Mouse (Mus musculus): ENCODE results near the gene Echdc2.

Echdc2 gene

DNA sequence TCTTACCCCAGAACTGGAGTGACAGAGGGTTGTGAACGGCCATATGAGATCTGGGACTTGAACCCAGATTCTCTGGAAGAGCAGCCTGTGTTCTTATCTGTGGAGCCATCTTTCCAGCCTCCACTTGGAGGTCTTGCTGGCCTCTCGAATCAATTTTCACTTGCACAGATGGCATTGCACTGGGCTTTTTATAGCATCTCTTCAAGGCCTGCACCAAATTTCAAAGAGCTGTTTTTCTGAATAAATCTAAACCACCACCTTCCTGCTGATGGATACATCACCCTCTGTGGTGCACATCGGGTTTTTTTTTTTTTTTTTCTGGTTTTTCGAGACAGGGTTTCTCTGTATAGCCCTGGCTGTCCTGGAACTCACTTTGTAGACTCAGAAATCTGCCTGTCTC, 1.6 kb downstream of the Echdc2 start:
- ChIA-PET POLR2A (interaction anchor here in 1 of 4 experiments (0.8 to 0.9 kb wide), 2 partner anchors 15 to 47 kb away, joined by 3 to 6 read pairs; no protein-coding TSS in a partner anchor), CTCF (interaction anchor here in 1 of 4 experiments (0.6 kb wide), 1 partner anchor 143 kb away, joined by 7 read pairs; no protein-coding TSS in a partner anchor)

DNA sequence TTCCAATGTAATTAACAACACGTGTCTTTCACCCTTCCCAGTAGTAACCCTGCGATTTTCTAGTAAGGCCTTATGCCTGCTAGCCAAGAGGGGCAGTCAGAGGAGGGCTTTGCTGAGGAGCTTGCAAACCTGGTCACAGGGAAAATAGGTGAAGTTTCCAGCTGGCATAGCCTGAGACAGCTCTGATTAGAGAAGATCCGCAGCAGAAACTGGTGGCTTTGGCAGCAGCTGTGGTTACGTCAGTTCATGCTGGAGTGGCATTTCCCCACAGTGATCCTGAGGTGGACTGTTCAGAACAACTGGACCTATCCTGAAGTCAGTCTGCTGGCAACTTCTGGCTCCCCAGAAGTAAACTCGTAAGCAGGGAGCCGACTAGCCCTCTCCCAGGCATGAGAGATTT, 2.8 kb downstream of the Echdc2 start:
- ChIA-PET CTCF (no interaction called here), POLR2A (interaction anchor here in 1 of 4 experiments (1.0 to 3.2 kb wide), 3 partner anchors 8 to 12 kb away, joined by 3 to 23 read pairs (median 3); no protein-coding TSS in a partner anchor)

DNA sequence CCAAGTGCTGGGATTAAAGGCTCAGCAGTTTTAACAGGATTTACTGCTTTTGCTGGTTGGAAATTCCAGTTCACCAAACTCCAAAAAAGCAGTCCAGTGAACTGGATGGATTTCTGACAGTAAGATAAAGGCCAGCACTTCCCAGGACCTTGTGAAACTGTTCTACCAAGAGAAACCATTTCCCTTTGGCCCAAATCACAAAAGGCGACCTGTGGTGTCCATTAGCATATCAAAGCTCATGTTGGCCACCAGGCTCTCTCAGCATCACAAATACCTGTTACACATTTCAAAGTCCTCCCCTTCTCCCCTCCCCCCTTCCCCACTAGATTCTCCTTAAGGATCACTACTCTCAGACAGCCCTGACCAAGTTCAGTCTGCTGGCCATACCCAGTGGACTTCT, 17.0 kb downstream of the Echdc2 start:
- CTCF ChIA-PET: interaction anchor here in 1 of 4 experiments (1.0 kb wide), 1 partner anchor 17 kb away, joined by 4 read pairs; the partner anchor contains the start of gene Echdc2
- POLR2A ChIA-PET: interaction anchor here in 3 of 4 experiments (0.5 to 6.0 kb wide), 17 partner anchors 9 to 293 kb away, joined by 3 to 62 read pairs (median 3); partner anchors contain the start of genes 0610037L13Rik (in 1 of the 3), Coa7 (in 1 of the 3) and Echdc2 (in 1 of the 3)

DNA sequence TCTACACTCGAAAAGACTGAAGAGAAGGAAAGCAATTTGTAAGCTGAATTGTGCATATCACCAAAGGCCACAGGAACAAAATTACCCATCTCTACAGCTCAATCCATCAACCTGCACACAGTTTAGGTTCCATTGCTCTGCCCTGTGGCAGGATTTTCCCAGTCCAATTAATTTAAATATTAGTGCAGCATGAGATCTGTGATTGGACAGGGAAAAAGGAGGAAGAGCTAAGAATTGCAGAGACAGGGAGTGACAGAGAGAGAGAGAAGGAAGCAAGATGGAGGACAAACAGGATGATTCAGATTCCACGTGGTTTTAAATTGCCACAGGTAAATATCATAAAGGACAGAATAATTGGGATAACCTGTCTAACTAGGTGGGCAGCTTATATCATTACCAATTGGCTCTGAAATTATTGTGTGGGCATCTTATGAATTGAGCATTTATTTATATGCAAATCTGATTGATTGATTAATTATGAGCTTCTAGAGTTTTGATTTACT, 27.6 kb downstream of the Echdc2 start:
- ChIA-PET CTCF (interaction anchor here in 1 of 4 experiments (0.6 to 1.8 kb wide), 2 partner anchors 74 to 98 kb away, joined by 3 to 4 read pairs; no protein-coding TSS in a partner anchor), POLR2A (interaction anchor here in 3 of 4 experiments (0.7 to 5.2 kb wide), 35 partner anchors 9 to 830 kb away, joined by 3 to 62 read pairs (median 5); partner anchors contain the start of genes Zyg11a (in 2 of the 3), Echdc2 (in 1 of the 3), Orc1 (in 1 of the 3) and Prpf38a (in 1 of the 3))

DNA sequence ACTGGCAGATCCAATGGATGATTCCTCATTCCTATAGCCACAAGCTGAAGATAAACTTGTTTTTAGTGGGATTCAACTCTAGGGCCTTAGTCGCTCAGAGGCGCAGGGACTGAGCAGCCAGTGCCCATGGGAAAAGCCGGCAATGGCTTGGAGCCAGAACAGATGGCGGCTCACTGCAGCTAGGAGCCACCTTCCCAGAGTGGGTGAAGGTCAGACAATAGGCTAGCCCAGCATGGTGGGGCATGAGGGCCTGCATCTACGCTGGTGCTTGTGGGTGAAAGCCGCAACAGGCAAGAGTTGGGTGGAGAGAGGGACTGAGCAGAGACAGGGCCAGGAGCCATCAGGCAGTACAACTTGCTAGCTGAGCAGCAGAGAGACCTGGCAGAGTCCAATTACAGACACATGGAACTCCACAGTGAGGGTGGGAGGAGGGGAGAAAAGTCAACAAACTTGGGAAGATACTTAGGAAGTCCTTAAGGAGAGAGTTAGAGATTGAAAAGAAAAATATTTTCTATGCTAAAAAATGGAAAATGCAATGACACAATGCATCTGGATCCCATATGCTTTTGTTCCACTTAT, 31.1 kb downstream of the Echdc2 start:
- ChIA-PET POLR2A (interaction anchor here in 1 of 4 experiments (0.9 to 4.3 kb wide), 7 partner anchors 12 to 211 kb away, joined by 3 to 34 read pairs (median 4); partner anchors contain the start of gene Echdc2), CTCF (no interaction called here)

DNA sequence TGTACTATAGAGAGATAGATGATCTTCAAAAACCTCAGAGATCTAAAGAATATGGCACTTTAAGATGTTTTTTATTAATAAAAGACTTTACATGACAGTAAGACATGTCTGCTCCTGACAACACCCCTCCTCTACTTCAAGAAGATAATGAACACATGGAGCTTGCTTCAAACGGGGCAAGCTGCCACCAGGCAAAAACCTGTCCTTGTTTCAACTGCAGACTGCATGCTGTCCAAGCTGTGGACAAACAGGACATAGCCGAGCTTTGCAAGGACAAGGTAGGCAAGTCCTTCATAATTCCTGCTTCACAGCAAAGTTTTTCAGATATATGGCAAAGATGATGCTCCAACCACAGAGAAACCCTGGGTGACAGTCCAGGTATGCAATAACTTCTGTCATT, 34.0 kb downstream of the Echdc2 start:
- CTCF ChIA-PET: no interaction called here
- POLR2A ChIA-PET: interaction anchor here in 1 of 4 experiments (0.6 to 2.6 kb wide), 10 partner anchors 9 to 498 kb away, joined by 3 to 13 read pairs (median 4); partner anchors contain the start of gene Zyg11a

DNA sequence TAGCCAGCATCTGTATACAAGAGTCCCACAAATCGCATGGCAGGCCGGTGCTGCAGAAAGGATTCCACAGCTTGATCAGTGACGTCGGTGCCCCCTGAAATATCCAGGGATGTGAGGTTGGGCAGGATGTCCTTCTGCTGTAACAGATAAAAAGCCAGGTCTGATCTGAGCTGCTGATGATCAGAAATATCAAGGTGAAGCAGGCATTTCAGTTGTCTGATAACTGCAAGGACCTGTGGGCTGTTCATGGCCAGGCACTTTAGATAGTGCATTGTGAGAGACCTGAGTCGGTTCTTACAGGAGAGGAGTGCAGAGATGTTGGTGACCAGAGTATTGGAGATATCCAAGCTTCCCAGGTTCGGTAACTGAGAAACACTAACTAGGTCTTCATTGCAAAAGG, 39.4 kb downstream of the Echdc2 start:
- CTCF ChIA-PET: interaction anchor here in 1 of 4 experiments (0.6 kb wide), 1 partner anchor 67 kb away, joined by 10 read pairs; no protein-coding TSS in a partner anchor
- POLR2A ChIA-PET: interaction anchor here in 2 of 4 experiments (0.5 to 5.5 kb wide), 8 partner anchors 11 to 25 kb away, joined by 3 to 38 read pairs (median 3); partner anchors contain the start of gene Zyg11a (in 1 of the 2)

DNA sequence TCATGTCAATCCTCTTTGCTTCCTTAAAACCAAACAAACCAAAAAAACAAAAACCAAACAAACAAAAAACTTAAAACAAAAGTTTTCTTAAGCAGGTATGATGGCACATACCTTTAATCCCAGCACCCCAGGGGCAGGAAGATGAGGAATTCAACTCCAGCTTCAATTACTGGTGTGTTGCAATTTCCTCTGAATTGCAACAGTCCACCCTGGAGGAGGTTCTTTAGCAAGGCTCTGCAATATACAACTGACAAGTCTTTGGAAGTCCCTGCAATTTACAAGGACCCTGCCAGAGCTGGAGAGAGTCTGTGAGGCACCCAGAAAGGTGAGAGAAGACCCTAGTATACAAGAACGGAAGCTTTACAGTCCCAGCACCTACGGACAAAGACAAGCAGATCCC, 47.8 kb downstream of the Echdc2 start:
- CTCF ChIA-PET: interaction anchor here in 1 of 4 experiments (0.6 kb wide), 1 partner anchor 157 kb away, joined by 3 read pairs; no protein-coding TSS in a partner anchor
- POLR2A ChIA-PET: interaction anchor here in 1 of 4 experiments (1.3 to 3.0 kb wide), 2 partner anchors 20 to 26 kb away, joined by 5 to 13 read pairs; no protein-coding TSS in a partner anchor

DNA sequence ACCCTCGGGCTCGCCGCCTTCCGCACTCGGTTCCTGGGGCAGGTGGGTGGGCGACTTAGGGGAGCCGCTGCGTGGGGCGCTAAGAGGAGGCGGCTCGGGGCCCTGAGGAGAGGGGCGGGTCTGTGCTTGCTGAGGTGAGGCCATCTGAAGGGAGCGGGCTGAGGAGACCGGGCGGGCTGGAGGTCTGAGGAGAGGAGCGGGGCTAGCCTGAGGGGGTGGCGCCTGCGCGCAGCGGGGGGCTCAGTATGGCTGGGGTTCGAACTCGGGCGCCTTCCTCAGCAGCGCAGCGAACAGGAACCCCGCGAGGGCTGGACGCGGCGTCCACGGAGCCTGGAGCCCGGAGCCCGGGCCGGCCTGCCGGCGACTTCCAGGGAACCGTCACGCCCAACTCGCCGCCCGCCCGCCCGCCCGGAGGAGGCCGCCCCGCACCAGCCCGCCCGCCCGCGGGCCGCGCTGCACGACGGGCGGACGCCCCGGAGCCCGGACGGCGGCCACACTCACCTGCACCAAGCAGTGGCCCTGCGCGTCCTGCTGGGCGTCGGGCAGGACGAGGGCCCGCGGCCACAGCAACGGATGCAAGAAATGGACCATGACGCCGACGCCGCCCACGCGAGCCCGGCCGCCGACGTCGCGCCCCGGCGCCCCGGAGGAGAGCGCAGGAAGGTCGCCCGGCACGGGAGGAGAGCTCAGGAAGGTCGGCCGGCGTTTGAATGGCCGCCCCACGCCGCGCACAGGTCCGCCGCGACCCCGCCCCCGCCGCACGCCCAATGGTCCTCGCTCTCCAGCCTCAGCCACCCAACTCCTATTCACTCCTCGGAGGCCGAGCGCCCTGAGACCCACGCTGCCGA, 52.3 kb downstream of the Echdc2 start, which contains the start of gene Zyg11a:
Zyg11a (minus strand) TSS at position 717 of the 848 bp plus-strand sequence.
- ChIA-PET POLR2A (interaction anchor here in 3 of 4 experiments (0.6 to 3.5 kb wide), 26 partner anchors 8 to 402 kb away, joined by 3 to 21 read pairs (median 4); partner anchors contain the start of genes Coa7 (in 2 of the 3), Zyg11b (in 2 of the 3), 0610037L13Rik (in 1 of the 3) and Cc2d1b (in 1 of the 3)), CTCF (no interaction called here)

DNA sequence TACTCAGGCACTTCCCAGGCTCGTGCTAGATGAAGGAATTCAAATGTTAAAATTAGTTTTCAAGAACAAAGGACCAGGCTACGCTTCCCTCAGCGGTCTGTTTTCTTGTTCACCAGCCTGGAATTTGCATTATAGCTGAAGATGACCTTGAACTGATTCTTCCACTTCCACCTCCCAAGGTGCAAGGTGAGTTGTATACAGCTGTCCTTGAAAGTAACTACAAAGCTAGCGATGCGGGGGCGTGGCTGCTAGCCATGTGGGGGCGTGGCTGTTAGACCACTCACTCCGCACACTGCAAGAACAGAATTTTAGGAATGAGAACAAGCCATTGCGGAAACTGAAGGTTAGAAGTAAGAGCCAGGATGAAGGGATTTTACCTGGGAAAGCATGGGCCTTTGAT, 53.8 kb downstream of the Echdc2 start:
- ChIA-PET POLR2A (interaction anchor here in 3 of 4 experiments (0.6 to 2.6 kb wide), 50 partner anchors 10 to 1279 kb away, joined by 3 to 15 read pairs (median 5); partner anchors contain the start of genes Coa7 (in 2 of the 3), Echdc2 (in 2 of the 3), Gpx7 (in 2 of the 3) and Orc1 (in 2 of the 3)), CTCF (interaction anchor here in 3 of 4 experiments (0.6 to 0.8 kb wide), 4 partner anchors 31 to 113 kb away, joined by 3 read pairs; partner anchors contain the start of gene Echdc2 (in 1 of the 3))

DNA sequence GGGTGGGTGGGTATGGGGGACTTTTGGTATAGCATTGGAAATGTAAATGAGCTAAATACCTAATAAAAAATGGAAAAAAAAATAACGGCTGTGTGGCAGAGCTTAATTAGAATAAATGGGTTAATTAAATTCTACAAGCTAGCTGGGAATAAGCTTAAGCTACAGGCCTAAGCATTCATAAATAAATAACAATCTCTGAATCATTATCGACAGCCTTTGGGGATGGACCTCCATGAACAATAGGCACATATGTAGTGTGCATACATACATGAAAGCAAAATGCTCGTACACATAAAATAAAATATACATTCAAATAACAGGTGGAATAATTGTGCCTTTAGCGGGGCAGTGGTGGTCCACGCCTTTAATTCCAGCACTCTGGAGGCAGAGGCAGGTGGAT, 57.3 kb downstream of the Echdc2 start:
- ChIA-PET CTCF (no interaction called here), POLR2A (interaction anchor here in 2 of 4 experiments (0.7 to 1.7 kb wide), 4 partner anchors 16 to 933 kb away, joined by 3 to 4 read pairs (median 3); partner anchors contain the start of gene Coa7 (in 1 of the 2))

DNA sequence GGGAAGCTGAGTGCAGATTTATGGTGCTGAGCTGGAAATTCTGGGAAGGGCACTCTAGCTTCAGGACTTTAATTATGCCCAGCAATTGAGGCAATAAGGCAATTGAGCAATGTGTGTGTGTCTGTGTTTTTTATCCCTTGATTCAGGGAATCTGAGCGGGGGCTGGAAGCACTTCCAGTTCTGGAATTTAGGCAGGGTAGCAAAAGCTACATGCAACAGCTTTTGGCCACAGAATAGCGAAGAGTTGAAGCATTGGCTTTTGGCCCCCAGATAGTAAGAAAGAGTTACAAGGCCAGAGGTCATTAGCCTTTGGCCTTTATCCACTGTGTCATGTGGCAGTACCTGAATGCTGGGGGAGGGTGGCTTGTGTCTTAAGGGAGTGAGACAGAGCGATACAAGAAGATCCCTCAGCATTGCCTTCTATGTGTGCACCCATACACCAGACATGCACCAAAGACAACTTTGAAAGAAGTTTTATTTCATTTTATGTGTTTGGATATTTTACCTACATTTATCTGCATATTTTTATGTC, 60.2 kb downstream of the Echdc2 start:
- CTCF ChIA-PET: no interaction called here
- POLR2A ChIA-PET: interaction anchor here in 3 of 4 experiments (0.6 to 1.7 kb wide), 8 partner anchors 8 to 99 kb away, joined by 3 to 4 read pairs (median 3); no protein-coding TSS in a partner anchor

Data from embryonic stem cell, embryonic (primary cell).